Mouse (Mus musculus) bone marrow, adult 2 months (tissue): ENCODE data around the gene Gm49403.

Experiments used
- CTCF ChIP-seq: fragments of 200-500 bp; IDR thresholded peaks from 2 replicates; pipeline ENCODE4 v1.5.1; 2011; ENCODE audit warnings: low read length, control low read depth; ENCODE audit not compliant: control insufficient read depth, insufficient read depth
- POLR2A ChIP-seq: fragments of 200-500 bp; IDR thresholded peaks from 2 replicates; pipeline ENCODE4 v1.6.1; 2011; ENCODE audit warnings: low read depth, mild to moderate bottlenecking, control low read depth, low read length, borderline replicate concordance; ENCODE audit not compliant: control insufficient read depth

- TF ChIP-seq CTCF (no peak), POLR2A (no peak)
Observed at GRCm38 (mm10) chr19:8883616-8884015, at the start of gene Gm49403, which contains the start of gene Lbhd1.
